ENCODE assay signal across 8 mouse cellular contexts in genomic region chr9:108825820-108826699, GRCm38 (mm10). TPM values are rescaled to one million over a fixed set of nuclear protein-coding genes. Genes with fewer than 3 reads are reported as not detected.
DNase-seq lines count a peak whose midpoint lies in the region; ATAC-seq and TF ChIP-seq lines count a peak whose summit lies in the region.

Celsr3 (plus strand) TSS chr9:108826320.

- ATAC-seq in heart, postnatal 0 days (ENCODE audit: insufficient read depth, low read depth): peak; percentile 65
- peak; percentile 71 for ATAC-seq in stomach, embryonic 15.5 days (ENCODE audit: insufficient read depth, low FRiP score, low read depth)

- intact Hi-C loops in gastrocnemius, adult 2 months (cut with DNase I): no loop called here

- H3K9me3 ChIP-seq in heart, postnatal 0 days (replicated peaks; ENCODE audit: control insufficient read depth, low read length): no peaks in the 10 kb centered on the region
- no peaks in the 10 kb centered on the region for H3K9me3 ChIP-seq in midbrain, embryonic 10.5 days (replicated peaks)
- H3K9me3 ChIP-seq in stomach, embryonic 15.5 days: no peaks in the 10 kb centered on the region

- H3K27me3 ChIP-seq in heart, postnatal 0 days (ENCODE audit: control insufficient read depth, insufficient read depth, low read length): peaks cover 78% of the 10 kb centered on the region
- peaks cover 84% of the 10 kb centered on the region for H3K27me3 ChIP-seq in midbrain, embryonic 10.5 days (ENCODE audit: low read depth, poor library complexity, severe bottlenecking)
- peaks cover 78% of the 10 kb centered on the region for H3K27me3 ChIP-seq in stomach, embryonic 15.5 days (replicated peaks)

- TF ChIP-seq EP300 in heart, postnatal 0 days (IDR thresholded peaks at IDR 0.05; ENCODE audit: low read depth): no peak

- H3K9ac ChIP-seq in heart, postnatal 0 days (replicated peaks; ENCODE audit: low read depth, low read length): no peak within 1 kb of the TSS
- H3K9ac ChIP-seq in stomach, embryonic 15.5 days: no peak within 1 kb of the TSS

- no peaks in the 10 kb centered on the region; the same call in none of the 2 replicates for H3K4me1 ChIP-seq in cortical plate, adult 2 months (ENCODE audit: control insufficient read depth, insufficient read depth, low read length)
- H3K4me1 ChIP-seq in heart, postnatal 0 days (ENCODE audit: control insufficient read depth, insufficient read depth): no peaks in the 10 kb centered on the region
- peaks cover 46% of the 10 kb centered on the region for H3K4me1 ChIP-seq in midbrain, embryonic 10.5 days
- peaks cover 16% of the 10 kb centered on the region for H3K4me1 ChIP-seq in stomach, embryonic 15.5 days

- peak within 1 kb of the TSS; percentile 58 for H3K4me2 ChIP-seq in heart, postnatal 0 days (ENCODE audit: low read depth, low read length)
- peak within 1 kb of the TSS; percentile 90 for H3K4me2 ChIP-seq in stomach, embryonic 15.5 days

- H3K27ac ChIP-seq in gastrocnemius, adult 2 months: no peak within 1 kb of the TSS
- no peak within 1 kb of the TSS for H3K27ac ChIP-seq in cortical plate, adult 2 months (ENCODE audit: insufficient read depth, low read length)
- no peak within 1 kb of the TSS for H3K27ac ChIP-seq in heart, postnatal 0 days (ENCODE audit: low read depth)
- peak within 1 kb of the TSS; percentile 82 for H3K27ac ChIP-seq in midbrain, embryonic 10.5 days (replicated peaks)
- H3K27ac ChIP-seq in stomach, embryonic 15.5 days: no peak within 1 kb of the TSS

- H3K36me3 ChIP-seq in heart, postnatal 0 days (replicated peaks; ENCODE audit: control insufficient read depth, insufficient read depth, low read length): no peaks in the 10 kb centered on the region
- H3K36me3 ChIP-seq in midbrain, embryonic 10.5 days: peaks cover 29% of the 10 kb centered on the region; the same call in 1 of the 2 replicates
- no peaks in the 10 kb centered on the region for H3K36me3 ChIP-seq in stomach, embryonic 15.5 days

- DNase-seq in gastrocnemius, adult 2 months: no peak
- no peak for DNase-seq in gastrocnemius, adult 8-10 months (ENCODE audit: low spot score in 2 of 2)
- peak; percentile 81 for DNase-seq in WW6 (ENCODE audit: low read depth, low spot score)
- DNase-seq in heart, postnatal 0 days (ENCODE audit: low spot score): peak; percentile 77
- DNase-seq in left cerebral cortex, adult 18-20 months (ENCODE audit: low spot score in 2 of 2): peak; percentile 89 to 94
- DNase-seq in midbrain, embryonic 10.5 days (ENCODE audit: low spot score): peak; percentile 89

- peak; percentile 27; the same call in 1 of the 2 replicates for TF ChIP-seq POLR2A in cortical plate, adult 2 months (IDR thresholded peaks at IDR 0.05; ENCODE audit: extremely low read depth, insufficient read depth, low read length)

- 2% methylated on average over 55 of the region's 70 CpGs for WGBS in heart, postnatal 0 days
- WGBS in midbrain, embryonic 10.5 days: 2% methylated on average over 69 of the region's 70 CpGs
- 4% methylated on average over 51 of the region's 70 CpGs for WGBS in stomach, embryonic 15.5 days

- peak within 1 kb of the TSS; percentile 61 for H3K4me3 ChIP-seq in gastrocnemius, adult 2 months
- H3K4me3 ChIP-seq in cortical plate, adult 2 months (ENCODE audit: insufficient read depth, low read length): peak within 1 kb of the TSS; percentile 62
- H3K4me3 ChIP-seq in heart, postnatal 0 days (ENCODE audit: low read depth, low read length): peak within 1 kb of the TSS; percentile 35
- peak within 1 kb of the TSS; percentile 68 for H3K4me3 ChIP-seq in midbrain, embryonic 10.5 days
- H3K4me3 ChIP-seq in stomach, embryonic 15.5 days (replicated peaks): peak within 1 kb of the TSS; percentile 43

- no peak for TF ChIP-seq CTCF in gastrocnemius, adult 2 months (IDR thresholded peaks at IDR 0.05)
- no peak for TF ChIP-seq CTCF in cortical plate, adult 2 months (IDR thresholded peaks at IDR 0.05; ENCODE audit: extremely low read depth, insufficient read depth, low read length)
- no peak for TF ChIP-seq CTCF in heart, postnatal 0 days (IDR thresholded peaks at IDR 0.05; ENCODE audit: low read depth)

RNA-seq across cellular contexts. Expression of gene Celsr3, which starts in this region (rescaled TPM):
- under 1 TPM in 1 of 2 experiments, not detected in 1; 0.05 TPM for total RNA-seq in gastrocnemius, adult 2 months (2021)
- under 1 TPM in 1 of 4 experiments, not detected in 3; 0.05 TPM for total RNA-seq in gastrocnemius, adult 8-10 months (2022)
- 74.3 and 75.8 TPM in 2 replicates for polyA plus RNA-seq in cortical plate, adult 2 months (2012; rRNA removed)
- 0.08 TPM in 1 of 2 replicates, not detected in the other for total RNA-seq in heart, postnatal 0 days (2014; rRNA removed; ENCODE audit: low replicate concordance)
- polyA plus RNA-seq in heart, postnatal 0 days (2015; fragmentation: Nextera tagmentation; extraction: Ambion mirVana): 0.14 TPM in 2 replicates
- total RNA-seq in left cerebral cortex, adult 18-20 months (2021): 10 to 100 TPM; 51.2 to 56.1 TPM
- polyA plus RNA-seq in midbrain, embryonic 10.5 days (2016; fragmentation: Nextera tagmentation; extraction: Ambion mirVana): 3.1 and 5.0 TPM in 2 replicates
- 0.94 and 1.2 TPM in 2 replicates for polyA plus RNA-seq in stomach, embryonic 15.5 days (2015; fragmentation: Nextera tagmentation; extraction: Ambion mirVana)

Comparison
In these comparisons a context has a peak if more than half of its experiments do, and no peak if none do; other contexts are left out.
1. RNA of gene Celsr3 (total RNA-seq): 51.2 to 56.1 TPM in left cerebral cortex, adult 18-20 months; 0.05 TPM in gastrocnemius, adult 8-10 months, 0.05 TPM in gastrocnemius, adult 2 months and 0.08 TPM in heart, postnatal 0 days; every median in the first group is over 10 times any median in the second.
2. RNA of gene Celsr3 (polyA plus RNA-seq): 74.3 to 75.8 TPM in cortical plate, adult 2 months; 3.1 to 5.0 TPM in midbrain, embryonic 10.5 days, 0.94 to 1.2 TPM in stomach, embryonic 15.5 days and 0.14 TPM in heart, postnatal 0 days; every median in the first group is over 10 times any median in the second.
3. Peak in DNase-seq, ATAC-seq, H3K4me3 ChIP-seq and H3K4me2 ChIP-seq in heart, postnatal 0 days; RNA of the gene not detected or under 1 TPM.
4. DNase-seq: peak in WW6 (single experiment), left cerebral cortex, adult 18-20 months (2 of 2) and midbrain, embryonic 10.5 days (single experiment); none in gastrocnemius, adult 2 months (single experiment) and gastrocnemius, adult 8-10 months (0 of 2).
5. Peak in every context shown above with its lines, with median percentiles within 50 percentile points of each other: H3K4me3 ChIP-seq.